Mouse (Mus musculus) megakaryocyte, embryonic 14.5 days (primary cell): ENCODE measurements around the gene Samd4b. TPM values are rescaled to one million over a fixed set of nuclear protein-coding genes. Genes with fewer than 3 reads are reported as not detected.

ENCODE experiments used
- H3K27me3 ChIP-seq: replicated peaks from 2 replicates; pipeline ENCODE3; 2012; ENCODE audit warnings: inconsistent platforms
- H3K36me3 ChIP-seq: replicated peaks from 2 replicates; pipeline ENCODE3; 2012; ENCODE audit warnings: low read length, inconsistent platforms, mixed read lengths
- H3K4me1 ChIP-seq: 2 replicates; pipeline ENCODE4 v1.6.1; 2012; ENCODE audit warnings: inconsistent platforms
- H3K4me3 ChIP-seq: replicated peaks from 2 replicates; pipeline ENCODE3; 2012; ENCODE audit warnings: moderate library complexity, mild to moderate bottlenecking, inconsistent platforms
- H3K9me3 ChIP-seq: 2 replicates; pipeline ENCODE4 v1.6.1; 2012; ENCODE audit warnings: inconsistent platforms
- FLI1 ChIP-seq: IDR thresholded peaks from 2 replicates; pipeline ENCODE4 v1.6.1; 2012; ENCODE audit warnings: low read length, inconsistent platforms, mixed read lengths
- GATA1 ChIP-seq: IDR thresholded peaks from 3 replicates; pipeline ENCODE4 v1.6.1; 2012; ENCODE audit warnings: mixed read lengths, low read length, inconsistent platforms, borderline replicate concordance
- polyA plus RNA-seq: library from polyadenylated mRNA; stranded (reverse); fragments of >175 nt; gene quantifications from 2 replicates; pipeline ENCODE4 v1.2.3, GENCODE M21; 2012; ENCODE audit warnings: low replicate concordance; ENCODE audit not compliant: insufficient read depth

Gene Samd4b
- polyA plus RNA-seq, 1 experiment: 125 TPM

GRCm38 (mm10) chr7:28427738-28428137 is 170.2 kb downstream of the Samd4b start:
- H3K27me3 ChIP-seq: no peaks in the 10 kb centered on the region
- peaks cover 68% of the 10 kb centered on the region for H3K36me3 ChIP-seq
- no peak overlapping the region for H3K4me3 ChIP-seq
- no peak for TF ChIP-seq FLI1
- no peak for TF ChIP-seq GATA1
- no peaks in the 10 kb centered on the region for H3K9me3 ChIP-seq
- H3K4me1 ChIP-seq: peaks cover 65% of the 10 kb centered on the region

- H3K4me1 ChIP-seq: peaks cover 34% of the 10 kb centered on the region
- no peak overlapping the region for H3K4me3 ChIP-seq
- H3K27me3 ChIP-seq: no peaks in the 10 kb centered on the region
- H3K9me3 ChIP-seq: no peaks in the 10 kb centered on the region
- H3K36me3 ChIP-seq: peaks cover 84% of the 10 kb centered on the region
- TF ChIP-seq FLI1: no peak
- TF ChIP-seq GATA1: no peak
Measured at GRCm38 (mm10) chr7:28423018-28423417, 174.9 kb downstream of the Samd4b start.

- Histone ChIP-seq H3K27me3 (no peaks in the 10 kb centered on the region), H3K4me3 (no peak overlapping the region), H3K36me3 (peaks cover 99% of the 10 kb centered on the region), H3K9me3 (no peaks in the 10 kb centered on the region), H3K4me1 (peaks cover 18% of the 10 kb centered on the region)
- TF ChIP-seq FLI1: no peak
- TF ChIP-seq GATA1: no peak
Measured at GRCm38 (mm10) chr7:28419416-28419815, 178.5 kb downstream of the Samd4b start.

DNA sequence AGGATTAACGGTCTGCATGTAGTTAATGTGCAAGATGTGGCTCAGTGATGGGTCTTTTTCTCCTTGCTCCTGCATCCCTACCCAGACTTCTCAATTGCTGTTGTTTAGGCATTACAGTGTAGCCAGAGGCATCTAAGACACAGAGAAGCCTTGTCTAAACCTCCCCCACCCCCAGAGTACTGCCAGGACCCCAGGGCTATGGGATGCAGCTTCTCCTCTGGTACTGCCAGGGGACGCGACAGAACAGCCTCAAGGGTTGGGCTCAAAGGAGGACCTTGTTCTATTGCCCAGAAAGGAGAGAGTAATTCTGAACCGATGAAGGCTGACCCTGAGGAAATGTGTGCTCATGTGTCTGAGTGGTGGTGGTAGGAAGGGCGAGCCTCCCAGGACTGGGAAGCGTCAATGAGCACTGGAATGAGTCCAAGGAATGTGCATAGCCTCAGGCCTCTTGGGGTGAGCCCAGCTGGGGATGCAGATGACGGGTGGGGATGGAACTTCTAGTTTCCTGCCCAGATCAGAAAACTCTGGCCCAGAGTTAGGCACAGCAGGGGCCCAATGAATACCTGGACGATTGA is 179.8 kb downstream of the Samd4b start:
- H3K36me3 ChIP-seq: peaks cover 99% of the 10 kb centered on the region
- no peaks in the 10 kb centered on the region for H3K27me3 ChIP-seq

GRCm38 (mm10) chr7:28417368-28417767 is 180.6 kb downstream of the Samd4b start:
- TF ChIP-seq FLI1 (no peak), GATA1 (no peak)
- Histone ChIP-seq H3K27me3 (no peaks in the 10 kb centered on the region), H3K9me3 (no peaks in the 10 kb centered on the region), H3K36me3 (peaks cover 99% of the 10 kb centered on the region), H3K4me1 (peaks cover 19% of the 10 kb centered on the region), H3K4me3 (no peak overlapping the region)

More for the DNA sequence above, 179.8 kb downstream of the Samd4b start:
- Histone ChIP-seq H3K4me3 (no peak overlapping the region), H3K9me3 (no peaks in the 10 kb centered on the region), H3K4me1 (peaks cover 15% of the 10 kb centered on the region)
- TF ChIP-seq FLI1 (no peak), GATA1 (no peak)

DNA sequence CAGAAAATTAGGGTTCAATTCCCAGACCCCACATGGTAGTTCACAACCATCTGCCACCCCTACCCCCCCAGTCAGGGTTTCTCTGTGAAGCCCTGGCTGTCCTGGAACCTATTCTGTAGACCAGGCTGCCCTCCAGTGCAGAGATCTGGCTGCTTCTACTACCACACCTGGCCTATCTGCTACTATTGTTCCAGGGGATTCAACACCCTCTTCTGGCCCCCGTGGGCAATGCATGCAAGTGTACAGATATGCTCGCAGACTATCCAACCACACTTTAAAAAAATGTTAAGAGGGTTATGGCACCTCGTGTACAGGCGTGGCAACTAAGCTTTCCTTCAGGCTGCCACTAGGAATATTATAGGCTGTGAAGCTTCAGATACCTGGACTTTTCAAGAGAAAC is 185.1 kb downstream of the Samd4b start:
- peaks cover 97% of the 10 kb centered on the region for H3K36me3 ChIP-seq

GRCm38 (mm10) chr7:28410841-28411475 is 187.0 kb downstream of the Samd4b start:
- Histone ChIP-seq H3K36me3 (peaks cover 97% of the 10 kb centered on the region), H3K4me3 (no peak overlapping the region), H3K9me3 (no peaks in the 10 kb centered on the region), H3K4me1 (peaks cover 42% of the 10 kb centered on the region), H3K27me3 (no peaks in the 10 kb centered on the region)
- TF ChIP-seq FLI1: no peak
- no peak for TF ChIP-seq GATA1

More for the DNA sequence above, 185.1 kb downstream of the Samd4b start:
- Histone ChIP-seq H3K4me3 (no peak overlapping the region), H3K27me3 (no peaks in the 10 kb centered on the region), H3K4me1 (peaks cover 42% of the 10 kb centered on the region), H3K9me3 (no peaks in the 10 kb centered on the region)
- TF ChIP-seq GATA1: no peak
- no peak for TF ChIP-seq FLI1

DNA sequence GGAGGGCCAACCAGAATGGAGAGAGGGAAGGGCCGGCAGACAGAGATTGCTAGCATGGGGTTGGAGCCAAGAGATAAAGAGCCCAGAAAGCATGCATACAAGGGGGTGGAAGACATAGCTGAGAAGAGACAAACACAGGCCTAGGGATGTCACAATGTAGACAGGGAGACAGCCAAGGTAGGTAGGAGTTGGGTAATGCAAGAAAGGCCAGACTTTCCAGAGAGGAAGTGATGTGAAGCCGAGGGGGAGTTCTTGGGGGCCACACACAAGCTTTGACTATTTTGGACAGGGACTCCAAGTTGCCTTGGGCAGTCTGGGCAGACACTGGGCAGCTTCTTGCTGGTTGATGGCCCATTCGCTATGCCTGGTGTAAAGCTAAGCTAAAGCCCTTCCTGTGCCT is 196.0 kb downstream of the Samd4b start:
- Histone ChIP-seq H3K4me3 (no peak overlapping the region), H3K36me3 (peaks cover 99% of the 10 kb centered on the region), H3K27me3 (no peaks in the 10 kb centered on the region), H3K9me3 (no peaks in the 10 kb centered on the region), H3K4me1 (peaks cover 14% of the 10 kb centered on the region)
- TF ChIP-seq GATA1 (no peak), FLI1 (no peak)

DNA sequence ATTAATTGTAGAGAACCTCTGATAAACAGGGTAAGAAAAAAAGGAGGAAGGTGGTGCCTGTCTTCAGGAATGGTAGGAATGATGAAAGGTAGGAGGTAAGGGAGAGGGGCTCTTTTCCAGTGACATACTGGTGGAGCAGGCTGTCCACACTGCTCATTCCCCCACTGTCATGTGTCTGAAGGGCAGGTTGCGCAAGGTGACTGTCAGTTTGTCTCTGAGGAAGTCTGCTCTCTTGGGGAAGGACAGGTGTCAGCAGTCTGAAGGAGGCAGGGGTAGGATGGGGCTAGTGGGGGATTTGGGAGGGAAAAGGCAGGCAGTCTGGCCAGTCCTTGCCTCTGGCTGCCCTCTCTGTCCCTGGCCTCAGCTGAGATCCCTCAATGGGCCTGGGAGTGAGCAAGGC is 196.9 kb downstream of the Samd4b start:
- peaks cover 99% of the 10 kb centered on the region for H3K36me3 ChIP-seq
- no peaks in the 10 kb centered on the region for H3K27me3 ChIP-seq
- H3K9me3 ChIP-seq: no peaks in the 10 kb centered on the region
- H3K4me1 ChIP-seq: peaks cover 14% of the 10 kb centered on the region
- no peak for TF ChIP-seq FLI1
- TF ChIP-seq GATA1: no peak
- no peak overlapping the region for H3K4me3 ChIP-seq

- Histone ChIP-seq H3K36me3 (peaks cover 94% of the 10 kb centered on the region), H3K27me3 (no peaks in the 10 kb centered on the region), H3K9me3 (no peaks in the 10 kb centered on the region), H3K4me1 (peaks cover 17% of the 10 kb centered on the region), H3K4me3 (no peak overlapping the region)
- TF ChIP-seq GATA1: no peak
- no peak for TF ChIP-seq FLI1
Measured at GRCm38 (mm10) chr7:28398696-28399340, 199.1 kb downstream of the Samd4b start.
